Mouse (Mus musculus): ENCODE measurements around the gene Gm11213. TPM values are rescaled to one million over a fixed set of nuclear protein-coding genes. Genes with fewer than 3 reads are reported as not detected.
A peak's percentile ranks its signal among the peaks of the same experiment; 100 is the strongest.

Gene Gm11213
- polyA plus RNA-seq, 1 experiment from 2014 or later = not detected

DNA sequence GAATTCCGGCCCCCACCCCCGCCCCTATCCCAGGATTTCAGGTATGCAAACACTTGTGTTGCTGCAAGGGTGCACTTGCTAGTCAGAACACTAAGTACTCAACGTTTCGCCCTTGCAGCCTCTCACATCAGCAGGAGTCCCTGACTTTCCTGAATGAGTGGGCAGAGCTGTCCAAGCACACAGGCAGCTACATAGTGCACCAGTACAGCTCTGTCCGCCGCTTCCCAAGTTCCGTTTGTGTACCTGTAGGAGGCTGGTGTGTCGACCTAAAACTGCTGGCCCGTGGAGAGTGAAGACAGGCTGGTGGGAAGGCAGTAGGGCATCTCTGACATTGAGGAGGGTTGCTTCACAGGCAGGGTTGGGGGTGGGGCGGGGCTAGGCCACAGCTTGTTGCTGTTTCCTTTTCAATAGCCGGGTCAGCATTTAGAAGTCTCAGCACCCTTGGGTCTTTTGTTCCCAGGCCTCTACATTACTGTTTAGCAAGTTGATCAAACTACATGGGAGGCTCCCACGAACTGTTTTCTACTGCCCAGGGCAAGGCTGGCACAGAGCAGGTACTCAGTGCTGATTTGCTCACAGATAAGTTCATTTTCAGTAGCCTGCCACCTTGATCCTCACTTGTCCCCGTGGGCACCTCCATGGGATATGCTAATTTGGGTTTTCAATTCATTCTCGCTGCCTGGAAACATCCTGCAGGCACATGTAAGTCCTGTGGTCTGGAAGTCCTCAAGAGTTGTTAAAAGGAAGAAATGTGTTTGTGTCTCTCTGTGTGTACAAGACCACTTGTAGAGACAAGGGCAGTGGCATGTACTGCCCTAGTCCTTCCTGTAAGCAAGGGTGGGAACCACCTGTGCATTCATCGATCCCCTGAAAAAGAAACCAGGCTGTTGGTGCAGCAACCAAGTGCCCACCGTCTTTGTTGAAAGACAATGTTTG, 47.7 kb downstream of the Gm11213 start:
- Histone ChIP-seq H3K27ac (ENCODE audit: low read depth, low read length) (no peak overlapping the region), H3K36me3 (ENCODE audit: control insufficient read depth, insufficient read depth, low read length) (peaks cover 12% of the 10 kb centered on the region), H3K4me2 (peak overlapping the region; percentile 74), H3K9me3 (replicated peaks; ENCODE audit: control insufficient read depth, low read length) (no peaks in the 10 kb centered on the region), H3K9ac (ENCODE audit: low read depth, low read length) (0 out of 2 replicates have a peak overlapping the region, but pooled peaks have one; percentile 77), H3K4me3 (ENCODE audit: low read depth, low read length) (no peak overlapping the region), H3K4me1 (ENCODE audit: control insufficient read depth, insufficient read depth, low read length) (peaks cover 34% of the 10 kb centered on the region), H3K27me3 (ENCODE audit: control insufficient read depth, insufficient read depth, low read length) (no peaks in the 10 kb centered on the region)
- ATAC-seq (replicated peaks; ENCODE audit: insufficient number of reproducible peaks, low FRiP score, low TSS enrichment) = no peak
- 24% methylated on average over 16 of the region's 16 CpGs for WGBS (ENCODE audit: insufficient replicate concordance)

DNA sequence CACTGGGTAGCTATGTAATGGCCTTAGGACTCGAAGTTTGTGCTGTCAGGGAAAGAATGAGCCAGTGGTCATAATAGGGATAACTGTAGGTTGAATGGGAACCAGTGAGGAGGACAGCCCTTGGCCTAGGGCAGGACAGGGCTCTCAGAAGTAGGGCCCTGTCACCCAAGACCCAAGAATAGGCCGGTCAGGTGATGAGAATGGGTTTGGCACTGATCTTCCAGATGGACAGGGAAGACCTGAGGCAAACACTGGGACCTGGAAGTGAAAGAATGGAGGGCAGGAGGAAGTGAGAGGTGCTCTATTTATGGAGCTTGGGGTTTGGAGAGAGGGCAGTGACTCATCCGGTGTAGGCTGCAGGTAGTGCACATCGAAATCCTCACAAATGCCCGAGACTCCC, 48.4 kb downstream of the Gm11213 start:
- peaks cover 31% of the 10 kb centered on the region for H3K4me1 ChIP-seq (ENCODE audit: control insufficient read depth, insufficient read depth, low read length)
- ATAC-seq (replicated peaks; ENCODE audit: insufficient number of reproducible peaks, low FRiP score, low TSS enrichment) = no peak
- no peaks in the 10 kb centered on the region for H3K27me3 ChIP-seq (ENCODE audit: control insufficient read depth, insufficient read depth, low read length)
- no peaks in the 10 kb centered on the region for H3K9me3 ChIP-seq (replicated peaks; ENCODE audit: control insufficient read depth, low read length)
- H3K4me3 ChIP-seq (ENCODE audit: low read depth, low read length) = no peak overlapping the region
- peaks cover 20% of the 10 kb centered on the region for H3K36me3 ChIP-seq (ENCODE audit: control insufficient read depth, insufficient read depth, low read length)
- H3K27ac ChIP-seq (ENCODE audit: low read depth, low read length) = no peak overlapping the region
- no peak overlapping the region for H3K9ac ChIP-seq (ENCODE audit: low read depth, low read length)
- H3K4me2 ChIP-seq = peak overlapping the region; percentile 37
- 64% methylated on average over 5 of the region's 5 CpGs for WGBS (ENCODE audit: insufficient replicate concordance)

DNA sequence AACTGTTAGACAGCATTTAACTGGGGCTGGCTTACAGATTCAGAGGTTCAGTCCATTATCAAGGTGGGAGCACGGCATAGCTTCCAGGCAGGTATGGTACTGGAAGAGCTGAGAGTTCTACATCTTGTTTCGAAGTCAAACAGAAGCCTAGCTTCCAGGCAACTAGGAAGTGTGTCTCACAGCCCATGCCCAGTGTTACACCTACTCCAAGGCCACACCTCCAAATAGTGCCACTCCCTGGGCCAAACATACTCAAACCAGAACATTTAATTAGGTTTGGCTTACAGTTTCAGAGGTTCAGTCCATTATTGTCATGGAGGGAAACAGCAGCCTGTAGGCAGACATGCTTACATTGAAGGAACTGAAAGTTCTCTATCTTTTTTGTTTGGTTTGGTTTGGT, 50.0 kb downstream of the Gm11213 start:
- 90% methylated on average over 2 of the region's 2 CpGs for WGBS (ENCODE audit: insufficient replicate concordance)
- Histone ChIP-seq H3K27me3 (ENCODE audit: control insufficient read depth, insufficient read depth, low read length) (no peaks in the 10 kb centered on the region), H3K27ac (ENCODE audit: low read depth, low read length) (no peak overlapping the region), H3K9ac (ENCODE audit: low read depth, low read length) (no peak overlapping the region), H3K36me3 (ENCODE audit: control insufficient read depth, insufficient read depth, low read length) (peaks cover 25% of the 10 kb centered on the region), H3K4me3 (ENCODE audit: low read depth, low read length) (no peak overlapping the region), H3K4me2 (no peak overlapping the region), H3K9me3 (replicated peaks; ENCODE audit: control insufficient read depth, low read length) (no peaks in the 10 kb centered on the region), H3K4me1 (ENCODE audit: control insufficient read depth, insufficient read depth, low read length) (peaks cover 29% of the 10 kb centered on the region)
- ATAC-seq (replicated peaks; ENCODE audit: insufficient number of reproducible peaks, low FRiP score, low TSS enrichment) = no peak

DNA sequence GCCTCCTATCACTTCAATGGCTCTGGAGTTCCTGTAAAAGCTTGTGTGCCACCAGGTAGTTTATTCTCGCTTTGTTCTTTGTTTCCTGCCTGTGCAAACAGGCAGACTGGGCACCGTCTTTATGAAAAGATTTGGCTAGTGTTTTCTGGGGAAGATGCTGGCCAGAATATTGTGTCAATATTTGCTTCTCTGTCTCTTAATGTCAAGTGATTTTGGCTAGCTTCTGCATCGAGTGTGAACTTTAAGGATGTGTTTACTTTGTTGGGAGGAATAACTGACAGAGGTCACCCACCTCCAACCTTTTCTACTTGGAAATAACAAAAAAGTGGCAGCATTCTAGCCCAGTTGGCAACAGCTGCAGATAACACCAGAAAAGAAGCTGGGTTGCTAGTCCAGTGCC, 50.4 kb downstream of the Gm11213 start:
- Histone ChIP-seq H3K4me1 (ENCODE audit: control insufficient read depth, insufficient read depth, low read length) (peaks cover 25% of the 10 kb centered on the region), H3K4me2 (no peak overlapping the region), H3K9ac (ENCODE audit: low read depth, low read length) (no peak overlapping the region), H3K4me3 (ENCODE audit: low read depth, low read length) (no peak overlapping the region), H3K36me3 (ENCODE audit: control insufficient read depth, insufficient read depth, low read length) (peaks cover 26% of the 10 kb centered on the region), H3K9me3 (replicated peaks; ENCODE audit: control insufficient read depth, low read length) (no peaks in the 10 kb centered on the region), H3K27me3 (ENCODE audit: control insufficient read depth, insufficient read depth, low read length) (no peaks in the 10 kb centered on the region), H3K27ac (ENCODE audit: low read depth, low read length) (no peak overlapping the region)
- WGBS (ENCODE audit: insufficient replicate concordance) = 71% methylated on average over 3 of the region's 3 CpGs
- ATAC-seq (replicated peaks; ENCODE audit: insufficient number of reproducible peaks, low FRiP score, low TSS enrichment) = no peak

DNA sequence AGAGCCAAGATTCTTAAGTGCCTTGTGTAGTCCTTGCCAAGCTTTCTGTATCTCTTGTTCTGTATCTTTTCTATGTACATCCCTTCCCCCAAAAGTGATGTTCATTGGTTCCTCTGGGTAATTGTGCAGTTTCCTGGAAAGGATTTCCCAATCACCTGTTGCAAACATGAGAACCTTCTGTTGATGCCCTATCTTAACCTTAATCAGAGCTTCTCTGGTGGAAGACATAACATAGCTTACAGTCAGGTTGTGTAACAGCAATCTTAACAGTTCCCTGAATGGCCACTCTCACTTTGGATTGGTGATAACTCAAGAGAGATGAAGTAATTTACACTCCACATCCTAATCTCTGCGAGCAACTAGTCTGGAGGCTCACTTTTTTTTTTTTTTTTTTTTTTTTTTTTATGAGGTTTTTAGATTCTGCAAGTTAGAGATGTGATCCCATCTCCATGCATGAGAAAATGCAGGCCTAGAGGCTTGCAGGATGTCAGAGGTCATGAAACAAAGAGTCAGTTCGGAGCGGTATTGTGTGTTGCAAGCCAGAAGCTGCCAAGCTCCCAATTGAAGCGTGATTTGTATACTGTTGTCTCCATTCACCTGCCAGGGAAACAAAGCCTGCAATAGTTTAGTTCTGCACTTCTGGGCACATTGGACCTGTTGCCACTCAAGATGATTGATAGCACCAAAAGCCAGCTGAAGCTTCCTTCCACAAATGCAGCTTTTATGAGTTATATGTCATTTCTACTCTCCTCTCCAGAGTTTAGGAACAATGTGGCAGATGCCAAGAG, 51.1 kb downstream of the Gm11213 start:
- peaks cover 31% of the 10 kb centered on the region for H3K36me3 ChIP-seq (ENCODE audit: control insufficient read depth, insufficient read depth, low read length)
- 83% methylated on average over 4 of the region's 4 CpGs for WGBS (ENCODE audit: insufficient replicate concordance)
- H3K9ac ChIP-seq (ENCODE audit: low read depth, low read length) = no peak overlapping the region
- no peak overlapping the region for H3K4me3 ChIP-seq (ENCODE audit: low read depth, low read length)
- H3K4me1 ChIP-seq (ENCODE audit: control insufficient read depth, insufficient read depth, low read length) = peaks cover 20% of the 10 kb centered on the region
- H3K4me2 ChIP-seq = no peak overlapping the region
- no peak for ATAC-seq (replicated peaks; ENCODE audit: insufficient number of reproducible peaks, low FRiP score, low TSS enrichment)
- H3K9me3 ChIP-seq (replicated peaks; ENCODE audit: control insufficient read depth, low read length) = no peaks in the 10 kb centered on the region
- H3K27me3 ChIP-seq (ENCODE audit: control insufficient read depth, insufficient read depth, low read length) = no peaks in the 10 kb centered on the region
- no peak overlapping the region for H3K27ac ChIP-seq (ENCODE audit: low read depth, low read length)

DNA sequence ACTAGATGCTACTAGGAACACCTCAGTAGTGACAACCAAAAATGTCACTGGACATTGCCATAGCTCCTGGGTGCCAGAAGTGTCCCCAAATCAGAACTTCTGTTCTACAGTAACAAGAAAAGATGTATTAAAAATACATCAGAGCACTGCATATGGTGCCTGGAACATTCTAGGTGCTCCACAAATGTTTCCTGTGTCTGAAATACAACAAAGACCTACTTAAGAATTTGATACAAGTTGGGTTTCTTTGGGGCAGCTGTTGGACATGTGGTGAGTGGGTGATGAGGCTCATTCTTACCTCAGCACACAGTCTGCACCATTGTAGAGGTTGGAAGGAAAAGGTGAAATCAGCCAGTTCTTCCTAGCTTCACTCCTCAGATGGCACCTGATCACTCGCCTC, 52.2 kb downstream of the Gm11213 start:
- Histone ChIP-seq H3K36me3 (ENCODE audit: control insufficient read depth, insufficient read depth, low read length) (peaks cover 33% of the 10 kb centered on the region), H3K4me2 (no peak overlapping the region), H3K27ac (ENCODE audit: low read depth, low read length) (no peak overlapping the region), H3K9me3 (replicated peaks; ENCODE audit: control insufficient read depth, low read length) (no peaks in the 10 kb centered on the region), H3K4me3 (ENCODE audit: low read depth, low read length) (no peak overlapping the region), H3K27me3 (ENCODE audit: control insufficient read depth, insufficient read depth, low read length) (no peaks in the 10 kb centered on the region), H3K9ac (ENCODE audit: low read depth, low read length) (no peak overlapping the region), H3K4me1 (ENCODE audit: control insufficient read depth, insufficient read depth, low read length) (peaks cover 16% of the 10 kb centered on the region)
- ATAC-seq (replicated peaks; ENCODE audit: insufficient number of reproducible peaks, low FRiP score, low TSS enrichment) = no peak
- 85% methylated on average over 1 of the region's 1 CpGs for WGBS (ENCODE audit: insufficient replicate concordance)

DNA sequence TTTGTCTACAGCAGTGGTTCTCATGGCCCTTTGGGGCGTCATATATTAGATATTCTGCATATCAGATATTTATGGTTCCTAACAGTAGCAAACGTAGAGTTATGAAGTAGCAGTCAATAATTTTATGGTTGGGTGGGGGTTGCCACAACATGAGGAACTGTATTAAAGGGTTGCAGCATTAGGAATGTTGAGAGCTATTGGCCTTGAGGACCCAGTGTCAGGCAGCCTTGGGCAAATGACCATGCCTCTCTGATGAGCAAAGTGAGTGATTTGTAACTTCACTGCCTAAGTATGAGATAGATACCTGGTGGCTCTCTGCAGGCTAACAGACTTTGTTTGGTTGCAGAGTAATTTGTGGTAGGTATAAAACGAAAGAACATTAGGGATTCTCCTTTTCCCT, 54.2 kb downstream of the Gm11213 start:
- H3K36me3 ChIP-seq (ENCODE audit: control insufficient read depth, insufficient read depth, low read length) = peaks cover 33% of the 10 kb centered on the region
- H3K27ac ChIP-seq (ENCODE audit: low read depth, low read length) = no peak overlapping the region
- ATAC-seq (replicated peaks; ENCODE audit: insufficient number of reproducible peaks, low FRiP score, low TSS enrichment) = no peak
- 94% methylated on average over 3 of the region's 3 CpGs for WGBS (ENCODE audit: insufficient replicate concordance)
- no peaks in the 10 kb centered on the region for H3K27me3 ChIP-seq (ENCODE audit: control insufficient read depth, insufficient read depth, low read length)
- no peak overlapping the region for H3K4me3 ChIP-seq (ENCODE audit: low read depth, low read length)
- no peaks in the 10 kb centered on the region for H3K9me3 ChIP-seq (replicated peaks; ENCODE audit: control insufficient read depth, low read length)
- H3K9ac ChIP-seq (ENCODE audit: low read depth, low read length) = no peak overlapping the region
- H3K4me1 ChIP-seq (ENCODE audit: control insufficient read depth, insufficient read depth, low read length) = peaks cover 7% of the 10 kb centered on the region
- H3K4me2 ChIP-seq = no peak overlapping the region

DNA sequence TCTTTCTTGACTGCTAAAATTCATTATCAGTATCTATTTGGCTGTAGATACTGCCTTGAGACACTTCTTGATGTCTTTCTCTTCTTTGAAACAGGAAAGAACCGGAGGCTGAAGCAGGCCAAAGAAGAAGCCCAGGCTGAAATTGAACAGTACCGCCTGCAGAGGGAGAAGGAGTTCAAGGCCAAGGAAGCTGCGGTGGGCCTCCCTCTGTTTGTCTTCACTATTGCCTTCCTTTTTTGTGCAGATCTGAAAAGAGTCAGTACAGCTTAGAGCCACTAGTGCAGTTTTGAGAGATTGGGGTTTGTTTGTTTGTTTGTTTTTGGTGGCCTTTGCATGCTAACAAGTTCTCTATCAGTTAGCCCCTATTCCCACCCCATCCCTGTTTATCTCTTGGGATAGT, 56.6 kb downstream of the Gm11213 start:
- WGBS (ENCODE audit: insufficient replicate concordance) = 84% methylated on average over 3 of the region's 3 CpGs
- H3K4me3 ChIP-seq (ENCODE audit: low read depth, low read length) = no peak overlapping the region
- H3K4me2 ChIP-seq = no peak overlapping the region
- H3K9ac ChIP-seq (ENCODE audit: low read depth, low read length) = no peak overlapping the region
- H3K9me3 ChIP-seq (replicated peaks; ENCODE audit: control insufficient read depth, low read length) = no peaks in the 10 kb centered on the region
- peaks cover 18% of the 10 kb centered on the region for H3K4me1 ChIP-seq (ENCODE audit: control insufficient read depth, insufficient read depth, low read length)
- H3K27ac ChIP-seq (ENCODE audit: low read depth, low read length) = no peak overlapping the region
- H3K27me3 ChIP-seq (ENCODE audit: control insufficient read depth, insufficient read depth, low read length) = no peaks in the 10 kb centered on the region
- H3K36me3 ChIP-seq (ENCODE audit: control insufficient read depth, insufficient read depth, low read length) = peaks cover 25% of the 10 kb centered on the region
- no peak for ATAC-seq (replicated peaks; ENCODE audit: insufficient number of reproducible peaks, low FRiP score, low TSS enrichment)

Data from heart, embryonic 11.5 days (tissue).